Mouse (Mus musculus) frontal cortex, postnatal 25 days (tissue): ENCODE measurements at regions not wholly inside any gene's neighbourhood (a gene's known extent, or its start where the extent isn't known, plus 50 kb on each side); places are given as distances from the start of the nearest gene placed in this dataset.
"Not testable (repeated sequence)": the region's sequence is repeated elsewhere in the genome, so short reads cannot be mapped to it uniquely, and the experiment has no call there.

Experiments used
- DNase-seq, 2 experiments: peaks; one replicate each; pipeline ENCODE4 v3.0.0; 2022; ENCODE audit warnings: low spot score in 2 of 2

DNA sequence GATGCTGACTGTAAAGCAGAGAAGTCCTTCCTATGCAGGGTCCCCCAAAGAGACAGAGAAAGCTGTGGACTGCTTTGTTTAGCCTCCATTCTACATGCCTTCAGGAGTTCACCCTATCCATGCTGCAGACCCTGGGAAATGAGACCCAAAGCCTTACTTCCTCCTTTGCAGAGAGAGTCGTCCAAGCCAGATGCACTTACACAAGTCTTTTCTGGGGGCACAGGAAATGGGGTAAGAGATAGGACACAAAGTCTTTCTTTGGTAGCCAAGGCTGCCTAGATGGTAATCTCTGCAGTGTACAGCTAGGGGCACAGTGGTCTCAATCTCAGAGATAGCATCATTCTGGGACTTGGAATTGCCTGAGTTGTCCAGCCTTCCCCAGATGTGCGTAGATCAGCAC lies 448.1 kb upstream of the Smim15 start:
- DNase-seq: no peak

DNA sequence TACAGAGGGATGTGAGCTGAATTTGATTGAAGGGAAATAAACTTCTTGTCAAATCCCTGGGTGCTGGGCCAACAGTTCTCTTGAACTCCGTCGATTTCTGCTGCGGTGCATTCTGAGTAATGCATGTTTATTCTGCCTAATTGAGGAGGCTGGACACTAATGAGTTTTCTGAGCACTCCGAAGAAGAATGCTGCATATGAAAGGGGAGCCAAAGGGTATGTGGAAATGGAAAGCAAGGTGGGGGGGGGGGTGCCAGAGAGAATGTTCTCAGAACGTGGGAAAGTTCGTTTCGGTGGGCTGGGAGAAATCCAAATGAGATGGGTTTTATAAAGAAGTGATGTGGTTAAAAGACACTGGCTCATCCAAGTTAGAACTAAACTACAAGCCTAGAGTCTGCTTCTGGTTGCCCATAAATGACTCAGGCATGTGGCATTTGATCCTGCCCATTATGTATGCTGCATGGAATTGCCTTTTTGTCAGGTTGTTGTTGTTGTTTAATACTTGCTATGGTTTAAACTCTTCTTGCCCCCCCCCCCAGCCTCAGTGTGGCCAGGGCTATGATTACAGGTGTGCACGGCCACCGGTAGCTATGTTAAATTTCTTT lies 455.7 kb upstream of the Smim15 start:
- no peak for DNase-seq

DNA sequence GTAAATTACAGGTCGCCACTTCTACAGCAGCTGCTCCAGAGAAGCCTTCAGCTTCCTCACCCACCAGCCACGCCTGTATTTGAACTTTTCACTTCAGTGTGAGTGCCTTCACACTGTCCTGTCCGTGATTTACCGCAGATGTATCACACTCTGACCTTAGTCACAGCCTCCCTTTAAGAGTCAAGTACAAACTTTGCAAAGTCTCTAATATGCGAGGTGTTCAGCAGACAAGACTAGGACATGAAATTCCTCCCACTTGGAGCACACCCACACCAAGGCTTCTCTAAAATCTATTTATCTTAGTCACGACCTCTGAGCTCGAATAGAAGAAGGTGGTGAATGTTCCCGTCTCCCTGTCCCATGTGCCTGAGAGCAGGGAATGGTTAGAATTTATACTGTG lies 456.6 kb upstream of the Smim15 start:
- no peak for DNase-seq

DNA sequence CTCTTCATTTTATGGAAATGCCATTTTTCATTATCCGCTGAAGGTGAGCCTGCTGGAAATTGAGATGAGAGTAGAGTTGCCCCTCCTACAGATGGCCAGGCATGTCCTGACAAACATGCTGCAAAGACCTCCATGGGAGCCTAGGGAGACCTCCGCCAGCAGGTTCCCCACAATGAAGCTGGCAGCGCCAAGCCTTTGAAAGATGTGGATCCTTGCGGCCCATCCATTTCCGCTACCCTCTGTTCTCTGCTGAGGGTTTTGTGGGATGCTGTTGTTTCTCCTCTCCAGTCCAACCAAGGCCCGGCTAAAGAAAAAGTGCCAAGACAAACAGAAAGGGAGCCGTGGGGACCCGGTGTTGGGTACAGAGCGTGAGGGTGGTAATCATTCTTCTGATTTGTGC lies 458.3 kb upstream of the Smim15 start:
- no peak for DNase-seq

DNA sequence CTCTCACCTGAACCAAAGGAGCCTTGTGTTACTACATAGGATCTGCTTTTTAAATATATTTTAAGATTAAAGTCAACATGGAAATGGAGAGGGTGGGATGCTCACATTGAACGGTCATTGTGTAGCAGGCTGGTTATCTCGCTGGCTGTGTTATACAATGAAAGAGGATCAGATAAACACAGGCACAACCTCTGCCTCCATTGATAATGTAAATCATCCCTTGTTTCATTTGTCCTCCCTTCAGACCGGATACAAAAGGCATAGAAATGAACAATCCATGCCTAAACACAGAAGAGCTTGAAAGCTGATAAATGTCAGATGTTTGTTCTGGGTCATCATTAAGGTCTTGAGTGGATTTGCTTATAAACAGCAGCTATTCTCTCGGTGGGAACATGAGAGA lies 458.9 kb upstream of the Smim15 start:
- DNase-seq: no peak

DNA sequence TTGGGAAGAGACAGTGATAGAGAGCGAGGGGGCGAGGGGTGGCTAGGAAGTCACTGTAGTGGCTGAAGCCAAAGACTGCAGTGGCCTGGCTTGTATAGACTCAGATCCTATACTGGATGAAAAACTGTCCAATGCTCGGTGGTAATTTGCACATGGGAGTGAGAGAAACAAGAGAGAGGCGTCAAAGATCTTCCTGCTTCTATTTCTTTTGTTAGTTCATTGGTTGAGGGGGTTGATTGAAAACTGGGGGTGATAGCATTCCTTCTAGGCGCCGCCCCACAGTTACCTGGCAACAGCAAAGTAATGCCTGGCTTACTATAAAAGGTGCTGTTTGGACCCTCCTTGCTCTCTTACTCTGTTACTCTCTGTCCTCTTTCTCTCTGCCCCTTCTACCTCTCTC lies 465.3 kb upstream of the Smim15 start:
- DNase-seq: no peak

DNA sequence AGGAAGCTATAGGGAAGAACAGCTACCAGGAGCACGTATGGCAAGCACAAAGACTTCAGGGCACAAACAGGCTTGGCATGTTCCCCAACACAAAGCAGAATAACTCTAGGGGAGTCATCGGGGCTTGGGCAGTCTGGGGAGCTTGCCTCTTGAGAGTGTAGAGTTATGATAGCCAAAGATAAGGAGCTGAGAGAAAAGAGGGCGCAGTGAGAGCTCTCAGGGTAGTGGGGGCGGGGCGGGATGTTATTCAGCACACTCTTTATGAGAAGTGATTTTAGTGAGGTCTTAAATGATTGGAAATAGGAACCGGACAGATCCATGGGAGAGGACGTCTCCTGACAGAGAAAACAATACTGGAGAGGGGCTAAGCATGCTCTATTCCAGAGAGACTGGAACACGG lies 466.4 kb upstream of the Smim15 start:
- no peak for DNase-seq

DNA sequence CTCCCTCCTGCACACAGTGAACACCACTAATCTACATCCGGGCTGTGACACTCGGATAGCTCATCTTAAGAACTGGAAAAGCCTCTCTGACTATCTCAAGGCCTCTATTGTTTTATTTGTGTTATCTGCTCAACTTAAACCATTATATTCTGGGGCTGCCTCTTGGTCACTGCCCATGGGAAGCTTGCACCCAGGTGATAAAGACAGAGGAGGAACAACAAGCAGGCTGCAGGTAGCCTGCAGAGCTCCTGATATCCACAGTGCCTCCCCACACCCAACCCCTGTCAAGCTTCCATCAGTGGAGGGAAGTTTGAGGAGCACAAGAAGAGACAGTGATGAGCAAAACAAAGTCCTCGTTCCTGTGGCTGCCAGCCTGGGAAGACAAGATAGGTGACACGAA lies 467.0 kb upstream of the Smim15 start:
- DNase-seq: no peak

DNA sequence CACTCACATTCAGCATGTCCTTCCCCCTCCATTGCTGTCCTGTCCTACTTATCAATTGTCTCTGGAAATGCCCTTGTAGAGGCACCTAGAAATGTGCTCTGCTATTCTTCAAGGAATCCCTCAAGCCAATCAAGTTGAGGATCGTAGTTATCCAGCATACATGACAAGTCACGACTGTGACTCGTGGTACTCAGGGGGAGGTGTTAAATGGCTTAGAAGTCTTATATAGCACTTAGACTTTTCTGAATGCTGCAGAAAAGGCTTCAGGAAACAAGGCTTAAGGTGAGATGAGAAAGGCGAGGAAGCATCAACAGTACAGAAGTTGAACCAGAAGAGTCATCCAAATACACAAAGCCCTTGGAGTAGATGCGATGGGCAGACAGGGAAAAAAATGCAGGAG lies 467.5 kb upstream of the Smim15 start:
- no peak for DNase-seq

DNA sequence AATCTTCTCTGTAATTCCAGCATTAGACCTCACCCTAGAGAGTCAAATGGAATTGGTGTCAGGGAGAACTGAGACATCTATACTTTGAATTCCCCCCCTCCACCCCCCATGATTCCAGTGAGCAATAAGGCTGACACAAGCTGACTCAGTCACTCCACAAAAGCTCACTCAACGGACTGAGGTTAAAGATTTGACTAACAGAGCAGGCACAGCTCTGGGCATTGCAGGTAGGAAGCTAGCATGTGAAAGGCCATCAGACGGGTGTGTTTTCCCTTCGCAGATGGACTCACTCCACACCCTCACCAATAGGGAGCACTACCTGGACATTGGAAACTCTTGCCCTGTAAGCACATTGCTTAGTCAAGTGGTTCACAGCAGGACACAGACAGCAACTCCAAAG lies 469.2 kb upstream of the Smim15 start:
- DNase-seq: no peak

DNA sequence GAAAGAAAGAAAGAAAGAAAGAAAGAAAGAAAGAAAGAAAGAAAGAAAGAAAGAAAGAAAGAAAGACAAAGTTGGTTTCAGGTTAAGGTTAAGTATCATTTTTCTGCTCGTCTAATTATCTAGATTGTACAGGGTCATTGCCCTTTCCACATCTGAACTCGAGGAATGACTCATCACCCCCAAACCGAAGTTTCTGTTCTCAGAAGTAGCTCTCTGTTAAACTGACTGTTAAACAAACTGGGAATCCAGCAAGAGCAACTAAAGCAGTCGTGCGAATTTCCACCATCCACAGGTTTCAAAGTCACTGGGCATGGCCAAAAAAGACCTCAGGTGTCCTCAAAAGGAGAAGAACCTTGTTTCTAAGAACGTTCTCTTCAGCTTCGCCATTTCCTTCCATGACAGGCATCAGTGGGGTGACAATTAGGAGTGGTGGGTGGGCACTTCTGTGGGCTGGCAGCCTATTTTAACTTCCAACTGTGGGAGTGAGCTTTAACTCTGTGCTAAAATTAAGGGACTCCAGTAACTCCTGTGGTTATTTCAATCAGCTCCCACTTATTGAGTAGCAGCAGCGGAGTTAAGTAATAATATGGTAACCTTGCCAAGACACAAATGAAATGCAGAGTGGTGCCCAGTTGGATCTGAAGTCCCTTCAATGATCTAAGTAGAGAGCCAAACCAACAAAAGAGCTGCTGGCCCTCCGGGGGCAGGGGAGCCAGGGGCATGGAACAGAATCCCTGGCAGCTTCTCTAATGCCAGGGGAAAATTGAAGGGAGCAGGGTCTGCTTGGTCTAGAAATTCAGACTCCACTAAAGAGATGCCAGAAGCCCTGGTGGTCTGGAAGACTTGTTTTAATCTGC lies 470.5 kb upstream of the Smim15 start:
- DNase-seq: no peak

DNA sequence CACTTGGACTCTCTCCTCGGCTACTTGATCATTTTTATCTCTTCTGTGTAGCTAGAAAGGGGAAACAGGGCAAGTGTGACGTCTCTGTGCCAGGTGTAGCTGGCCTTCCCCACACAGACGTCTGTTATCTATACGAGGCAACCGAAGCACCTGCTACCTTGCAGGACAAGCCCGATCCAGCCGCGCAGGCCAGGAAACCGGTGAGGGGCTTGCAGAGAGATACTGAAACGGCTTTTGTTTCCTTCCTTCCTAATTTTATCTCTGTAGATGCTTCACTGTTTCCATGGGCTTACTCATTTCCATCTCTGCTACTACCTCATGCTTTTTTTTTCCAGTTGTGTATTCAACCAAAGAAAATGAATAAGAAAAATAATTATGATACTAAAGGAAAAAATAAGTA lies 472.7 kb upstream of the Smim15 start:
- no peak for DNase-seq

DNA sequence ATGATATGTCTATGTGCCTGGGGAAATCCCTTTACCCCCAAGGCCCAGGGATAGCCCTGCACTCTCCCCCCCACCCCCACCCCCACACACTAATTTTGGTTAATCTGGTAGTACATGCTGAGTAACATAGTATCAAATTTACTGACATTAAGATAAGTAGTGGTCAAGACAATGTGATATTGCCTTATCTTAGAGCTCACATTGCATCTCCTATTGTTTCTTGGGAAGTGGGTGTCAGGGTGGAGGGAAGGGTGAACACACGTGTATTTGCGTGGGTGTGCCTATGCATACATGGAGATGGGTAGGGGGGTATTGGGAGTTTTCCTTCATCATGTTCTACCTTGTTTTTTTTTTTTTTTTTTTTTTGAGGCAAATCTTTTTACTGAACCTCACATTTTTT lies 474.8 kb upstream of the Smim15 start:
- no peak for DNase-seq

DNA sequence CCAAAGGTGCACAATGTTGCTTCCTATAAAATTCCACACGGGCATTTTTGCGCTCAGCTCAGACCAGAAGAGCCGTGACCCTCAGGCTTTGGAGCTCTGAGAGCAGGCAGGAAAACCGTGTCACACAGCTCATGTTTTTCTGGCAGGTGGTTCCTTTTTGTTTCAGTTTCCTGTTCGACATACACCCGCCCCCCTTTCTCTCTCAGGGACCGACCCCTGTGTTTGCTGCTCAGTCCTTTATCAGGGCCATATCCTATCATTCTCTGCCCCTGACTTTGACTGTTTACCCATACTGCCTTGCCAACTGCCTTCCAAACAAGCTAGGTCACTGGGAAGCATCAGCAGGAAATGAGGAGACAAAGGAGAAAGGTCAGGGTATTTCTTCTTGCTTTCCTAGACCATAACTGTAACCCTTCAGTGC lies 475.5 kb upstream of the Smim15 start:
- no peak for DNase-seq

DNA sequence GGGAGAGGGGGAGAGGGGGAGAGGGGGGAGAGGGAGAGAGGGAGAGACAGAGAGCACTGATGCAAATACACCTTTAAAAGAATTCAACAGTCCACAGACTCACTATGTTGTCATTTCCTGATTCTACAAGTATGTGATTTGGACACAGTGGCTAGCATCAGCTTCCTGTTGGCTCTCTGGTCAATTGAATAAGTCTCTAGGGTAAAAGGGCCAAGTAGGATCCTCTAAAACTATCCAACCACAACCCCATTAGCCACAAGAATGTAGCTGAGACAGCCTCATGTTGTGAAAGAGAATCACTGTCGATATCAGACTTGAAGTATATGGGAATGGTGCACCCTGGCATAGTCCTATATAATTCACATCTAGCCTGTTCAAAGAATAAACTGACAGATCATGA lies 481.8 kb upstream of the Smim15 start:
- no peak for DNase-seq

DNA sequence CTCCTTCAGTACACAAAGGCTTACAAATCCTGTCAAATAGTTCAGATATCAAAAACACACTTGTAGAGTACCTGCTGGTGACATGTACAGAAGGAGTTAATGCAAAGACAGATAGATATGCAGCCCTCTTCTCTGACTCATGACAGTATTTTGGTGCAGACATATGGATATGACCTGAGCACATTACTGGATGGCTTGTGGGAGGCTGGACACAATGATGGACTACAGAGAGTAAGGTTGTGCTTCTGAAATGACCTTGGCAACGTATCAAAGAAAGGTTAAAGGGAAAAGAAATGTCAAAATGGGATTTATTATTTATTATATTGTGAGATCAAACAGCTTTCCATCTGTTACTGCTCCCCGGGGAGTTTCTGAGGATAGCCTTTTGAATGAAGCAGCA lies 482.7 kb upstream of the Smim15 start:
- DNase-seq: no peak

DNA sequence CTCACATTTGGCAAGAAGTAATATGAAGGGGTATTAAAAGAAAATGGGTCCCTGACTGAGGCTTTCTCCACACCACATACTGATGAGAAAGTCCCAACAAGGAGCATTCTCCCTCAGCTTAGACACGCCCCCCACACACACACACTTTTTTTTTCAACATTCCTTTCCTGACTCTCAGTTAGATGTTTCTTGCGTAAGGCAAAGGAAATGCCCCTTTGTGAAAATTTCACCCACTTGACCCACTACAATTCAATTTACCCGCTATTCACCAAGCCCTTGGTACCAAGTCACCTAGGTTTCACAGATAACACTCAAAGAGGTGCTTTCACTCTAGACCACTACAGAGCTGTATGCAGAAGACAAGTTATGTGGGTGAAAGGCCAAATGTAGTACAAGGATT lies 488.3 kb upstream of the Smim15 start:
- DNase-seq: no peak

DNA sequence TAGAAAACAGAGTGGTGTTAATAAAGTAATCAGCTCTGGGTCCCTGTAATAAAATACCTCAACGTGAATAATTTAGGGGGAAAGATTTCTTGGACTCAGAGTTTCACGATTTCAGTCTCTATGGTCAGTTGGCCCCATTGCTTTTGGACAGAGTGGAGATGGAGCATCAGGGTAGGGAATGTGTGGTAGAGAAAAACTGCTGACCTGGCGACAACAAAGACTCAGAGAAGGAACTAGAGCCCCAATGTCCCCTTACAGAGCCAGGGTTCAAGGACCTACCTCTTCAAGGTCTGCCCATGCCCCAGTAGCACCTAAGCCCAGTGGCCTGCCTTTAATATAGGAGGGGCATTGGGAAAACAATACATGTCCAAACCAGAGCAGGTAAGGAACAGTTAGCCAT lies 490.2 kb upstream of the Smim15 start:
- no peak for DNase-seq

DNA sequence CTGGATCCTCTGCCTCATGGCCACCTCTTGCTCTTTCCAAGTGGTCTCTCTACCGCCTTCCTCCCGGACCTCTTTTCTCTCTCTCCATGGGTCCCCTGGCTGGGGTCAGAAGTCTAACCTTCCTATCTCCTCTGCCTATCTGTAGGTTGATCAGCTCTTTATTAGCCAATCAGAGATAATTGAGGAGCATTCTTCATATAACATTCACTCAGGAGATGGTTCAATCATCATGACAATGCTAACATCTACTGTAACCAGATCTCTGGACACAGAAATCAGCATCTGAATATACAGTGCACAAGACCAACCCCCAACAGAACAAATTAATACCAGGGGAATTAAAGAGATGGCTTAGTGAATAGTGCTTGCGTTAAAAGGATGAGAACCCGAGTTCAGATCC lies 492.1 kb upstream of the Smim15 start:
- DNase-seq: no peak

DNA sequence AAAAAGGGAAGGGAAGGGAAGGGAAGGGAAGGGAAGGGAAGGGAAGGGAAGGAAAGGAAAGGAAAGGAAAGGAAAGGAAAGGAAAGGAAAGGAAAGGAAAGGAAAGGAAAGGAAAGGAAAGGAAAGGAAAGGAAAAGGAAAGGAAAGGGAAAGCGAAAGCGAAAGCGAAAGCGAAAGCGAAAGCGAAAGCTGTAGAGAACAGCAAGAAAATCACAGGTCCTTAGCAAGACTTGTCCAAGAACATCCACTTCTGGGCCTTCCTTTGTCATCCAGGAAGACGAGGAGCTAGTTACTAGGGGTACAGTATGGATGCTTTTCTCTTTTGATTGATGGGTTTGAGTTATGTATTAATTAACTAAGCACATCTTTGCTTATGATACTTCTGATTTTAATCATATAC lies 494.3 kb upstream of the Smim15 start:
- DNase-seq: not testable (repeated sequence)

DNA sequence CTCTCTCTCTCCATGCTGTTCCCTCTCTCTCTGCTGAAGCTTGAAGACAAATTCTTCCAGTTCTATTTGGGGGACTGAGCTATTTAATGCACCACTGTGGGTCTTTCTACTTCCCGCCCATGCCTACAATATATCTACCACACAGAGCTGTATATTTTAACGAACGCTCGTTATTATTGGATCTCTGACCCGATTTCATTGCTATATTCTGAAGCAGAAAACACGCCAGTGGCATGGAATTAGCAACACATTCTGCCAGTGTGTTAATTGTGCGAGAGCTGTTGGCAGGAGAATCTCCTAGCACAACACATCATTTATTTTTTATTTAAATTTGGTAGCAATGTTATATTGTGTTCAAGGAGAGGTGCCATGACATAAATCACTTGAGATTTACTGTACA lies 497.2 kb upstream of the Smim15 start:
- no peak for DNase-seq

DNA sequence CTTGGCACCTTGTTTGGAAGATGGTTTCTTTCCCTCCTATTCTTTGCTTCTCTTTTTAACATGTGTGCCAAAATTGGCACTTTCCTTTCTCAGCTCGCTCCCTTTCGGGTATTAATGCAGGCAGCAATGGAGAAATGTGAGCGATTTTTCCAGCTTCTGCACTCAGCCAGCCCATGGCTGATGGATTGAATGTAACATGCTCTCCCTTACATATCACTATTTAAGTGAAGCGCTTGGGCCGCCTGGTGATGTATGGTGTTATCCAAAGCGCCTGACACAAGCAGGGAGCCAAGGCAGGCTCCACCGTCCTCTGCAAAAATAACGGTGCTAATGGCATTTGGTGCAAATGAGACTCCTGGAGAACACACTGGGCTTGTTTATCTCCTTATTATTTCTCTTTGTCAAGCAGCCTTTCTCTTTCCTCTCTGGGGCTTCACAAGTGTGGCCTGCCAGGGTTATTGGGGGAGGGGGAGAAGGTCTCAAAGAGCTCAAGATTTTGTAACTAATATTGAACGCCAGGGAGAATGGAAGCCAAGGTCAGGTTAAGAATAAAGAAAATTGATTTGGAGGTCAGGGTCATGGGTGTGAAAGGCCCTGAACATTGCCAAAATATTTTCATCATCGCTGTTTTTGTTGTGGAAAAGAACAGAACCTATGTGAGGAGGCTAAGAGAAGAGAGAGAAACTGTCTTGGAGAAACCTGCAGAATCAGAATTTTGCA lies 497.9 kb upstream of the Smim15 start:
- DNase-seq: peak in 1 of 2 experiments; percentile 10

DNA sequence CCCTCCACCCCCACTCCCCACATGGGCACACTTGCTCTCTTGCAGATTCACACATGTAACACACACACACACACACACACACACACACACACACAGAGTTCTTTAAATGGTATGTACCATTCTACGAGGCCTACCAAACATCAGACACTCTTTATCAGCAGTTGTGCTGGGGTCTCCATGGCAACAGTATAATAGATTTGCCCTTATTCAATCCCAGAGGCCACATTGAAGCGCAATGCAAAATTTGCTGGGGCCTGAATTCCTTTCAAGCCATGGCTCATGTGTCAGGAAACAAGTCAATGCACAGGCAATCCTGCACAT lies 502.7 kb upstream of the Smim15 start:
- no peak for DNase-seq
